Mouse (Mus musculus) C2C12 (cell line): ENCODE results near the gene Pdzd2. TPM values are rescaled to one million over a fixed set of nuclear protein-coding genes. Genes with fewer than 3 reads are reported as not detected.

Source experiments
- H3K27me3 ChIP-seq: one replicate; pipeline ENCODE4 v1.6.1; 2011; ENCODE audit not compliant: control insufficient read depth, insufficient read depth, insufficient read length
- H3K36me3 ChIP-seq: one replicate; pipeline ENCODE4 v1.6.1; 2011; ENCODE audit not compliant: control insufficient read depth, insufficient read depth
- H3K4me3 ChIP-seq: one replicate; pipeline ENCODE4 v1.5.1; 2011; ENCODE audit warnings: mild to moderate bottlenecking, control low read depth; ENCODE audit not compliant: poor library complexity, insufficient read depth, severe bottlenecking
- H3K79me2 ChIP-seq: one replicate; pipeline ENCODE4 v1.6.1; 2011; ENCODE audit not compliant: control insufficient read depth, insufficient read depth
- H3K79me3 ChIP-seq: one replicate; pipeline ENCODE4 v1.6.1; 2011; ENCODE audit warnings: low read depth, control low read depth
- H3ac ChIP-seq: one replicate; pipeline ENCODE3; 2011; ENCODE audit warnings: low read depth; ENCODE audit not compliant: control insufficient read depth, insufficient read length
- CEBPB ChIP-seq: IDR thresholded peaks from one replicate; pipeline ENCODE4 v1.6.1; 2011; ENCODE audit warnings: low read depth, mild to moderate bottlenecking, control low read depth, moderate library complexity
- CTCF ChIP-seq: IDR thresholded peaks from one replicate; pipeline ENCODE4 v1.5.1; 2011; ENCODE audit not compliant: control insufficient read depth, insufficient read depth, insufficient read length
- FOSL1 ChIP-seq: IDR thresholded peaks from one replicate; pipeline ENCODE4 v1.8.0; 2011; ENCODE audit warnings: mild to moderate bottlenecking, low read length; ENCODE audit not compliant: poor library complexity, insufficient read depth, severe bottlenecking
- MAX ChIP-seq: IDR thresholded peaks from one replicate; pipeline ENCODE4 v1.6.1; 2011; ENCODE audit warnings: mild to moderate bottlenecking, control low read depth
- MYOD1 ChIP-seq: IDR thresholded peaks from one replicate; pipeline ENCODE4 v1.6.1; 2011; ENCODE audit warnings: low read depth; ENCODE audit not compliant: control insufficient read depth, insufficient read length
- MYOG ChIP-seq: IDR thresholded peaks from one replicate; pipeline ENCODE4 v1.6.1; 2011; ENCODE audit not compliant: control insufficient read depth, insufficient read length; ENCODE audit errors: extremely low read depth
- USF1 ChIP-seq: IDR thresholded peaks from one replicate; pipeline ENCODE4 v1.6.1; 2011; ENCODE audit warnings: low read depth, mild to moderate bottlenecking, control low read depth, moderate library complexity
- polyA plus RNA-seq: library from polyadenylated mRNA; unstranded; fragments of >200 nt; fragmentation: generic; extraction: Trizol; gene quantifications from one replicate; pipeline ENCODE4 v1.2.1, GENCODE M21; 2012; ENCODE audit warnings: missing spikeins

Pdzd2 gene
- polyA plus RNA-seq, 1 experiment = 0.01 TPM

GRCm38 (mm10) chr15:12758461-12758860 lies 18.7 kb upstream of the Pdzd2 start:
- H3K79me3 ChIP-seq = no peaks in the 10 kb centered on the region
- no peak overlapping the region for H3ac ChIP-seq
- H3K79me2 ChIP-seq = no peaks in the 10 kb centered on the region
- no peak for TF ChIP-seq USF1
- no peak for TF ChIP-seq CEBPB
- no peak for TF ChIP-seq MYOG
- TF ChIP-seq MYOD1 = no peak
- no peak for TF ChIP-seq CTCF
- TF ChIP-seq MAX = no peak
- no peak for TF ChIP-seq FOSL1
- no peak overlapping the region for H3K4me3 ChIP-seq
- peaks cover 14% of the 10 kb centered on the region for H3K27me3 ChIP-seq
- no peaks in the 10 kb centered on the region for H3K36me3 ChIP-seq

- no peak for TF ChIP-seq CTCF
- TF ChIP-seq MYOD1 = no peak
- TF ChIP-seq MYOG = no peak
- TF ChIP-seq USF1 = no peak
These were observed 18.0 kb upstream of the Pdzd2 start for GRCm38 (mm10) chr15:12757757-12758156.

GRCm38 (mm10) chr15:12753201-12753600 lies 13.5 kb upstream of the Pdzd2 start:
- TF ChIP-seq MAX (no peak), USF1 (no peak), MYOG (no peak), CEBPB (no peak), CTCF (no peak), FOSL1 (no peak), MYOD1 (no peak)

More at GRCm38 (mm10) chr15:12757757-12758156, 18.0 kb upstream of the Pdzd2 start:
- Histone ChIP-seq H3K79me2 (no peaks in the 10 kb centered on the region), H3K36me3 (no peaks in the 10 kb centered on the region), H3K79me3 (no peaks in the 10 kb centered on the region), H3K4me3 (no peak overlapping the region), H3K27me3 (peaks cover 12% of the 10 kb centered on the region), H3ac (no peak overlapping the region)

GRCm38 (mm10) chr15:12750963-12751362 lies 11.2 kb upstream of the Pdzd2 start:
- no peak for TF ChIP-seq MYOG
- no peak for TF ChIP-seq MYOD1
- Histone ChIP-seq H3K36me3 (no peaks in the 10 kb centered on the region), H3K79me2 (no peaks in the 10 kb centered on the region), H3K27me3 (peaks cover 8% of the 10 kb centered on the region), H3K79me3 (no peaks in the 10 kb centered on the region), H3K4me3 (no peak overlapping the region), H3ac (no peak overlapping the region)

More at GRCm38 (mm10) chr15:12753201-12753600, 13.5 kb upstream of the Pdzd2 start:
- Histone ChIP-seq H3K79me2 (no peaks in the 10 kb centered on the region), H3ac (no peak overlapping the region), H3K79me3 (no peaks in the 10 kb centered on the region), H3K4me3 (no peak overlapping the region), H3K36me3 (no peaks in the 10 kb centered on the region), H3K27me3 (peaks cover 8% of the 10 kb centered on the region)

GRCm38 (mm10) chr15:12749549-12750301 lies 10.0 kb upstream of the Pdzd2 start:
- Histone ChIP-seq H3K36me3 (no peaks in the 10 kb centered on the region), H3K27me3 (peaks cover 8% of the 10 kb centered on the region), H3K79me2 (no peaks in the 10 kb centered on the region), H3K4me3 (no peak overlapping the region), H3ac (no peak overlapping the region), H3K79me3 (no peaks in the 10 kb centered on the region)
- TF ChIP-seq MYOD1 (no peak), FOSL1 (no peak), MYOG (no peak), MAX (no peak), CTCF (no peak), USF1 (no peak), CEBPB (no peak)

- H3ac ChIP-seq = no peak overlapping the region
- H3K36me3 ChIP-seq = no peaks in the 10 kb centered on the region
- H3K79me3 ChIP-seq = no peaks in the 10 kb centered on the region
- no peaks in the 10 kb centered on the region for H3K79me2 ChIP-seq
- TF ChIP-seq CEBPB = no peak
- TF ChIP-seq USF1 = no peak
- no peak for TF ChIP-seq CTCF
- no peak for TF ChIP-seq MYOG
- TF ChIP-seq FOSL1 = no peak
- TF ChIP-seq MYOD1 = no peak
- no peak overlapping the region for H3K4me3 ChIP-seq
- peaks cover 21% of the 10 kb centered on the region for H3K27me3 ChIP-seq
These were observed 2.6 kb upstream of the Pdzd2 start for GRCm38 (mm10) chr15:12742117-12742906.
